Mouse (Mus musculus) liver, postnatal 0 days (tissue): ENCODE data around the gene 4930579F01Rik.

ENCODE experiments used
- CTCF ChIP-seq: sonication (generic); IDR thresholded peaks from 2 replicates; pipeline ENCODE4 v1.5.1; 2016; ENCODE audit warnings: antibody characterized with exemption, low read depth
- EP300 ChIP-seq: IDR thresholded peaks from 2 replicates; pipeline ENCODE4 v1.6.1; 2016; ENCODE audit warnings: antibody characterized with exemption, low read depth, mild to moderate bottlenecking

DNA sequence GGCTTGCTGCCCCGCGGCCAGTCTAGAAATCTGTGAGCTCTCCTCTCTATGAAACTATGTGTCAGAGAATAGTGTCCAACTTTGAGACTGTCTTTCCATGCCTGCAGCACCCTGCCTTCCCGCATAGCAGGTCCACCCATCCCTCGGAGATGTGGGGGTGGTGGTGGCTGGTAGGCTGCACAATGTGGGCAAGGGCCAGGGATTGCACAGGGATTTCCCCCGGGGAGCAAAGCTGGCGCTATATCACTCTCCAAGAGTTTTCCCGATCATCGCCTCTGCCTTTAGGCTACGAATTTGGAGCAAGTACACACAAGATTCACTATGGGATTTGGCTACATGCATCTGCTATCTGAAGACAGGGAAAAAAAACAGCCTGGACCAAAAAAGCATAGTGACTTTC, 3.9 kb upstream of the 4930579F01Rik start:
- TF ChIP-seq EP300 (no peak), CTCF (no peak)
